Mouse (Mus musculus): ENCODE results near the gene Dgkk. TPM values are rescaled to one million over a fixed set of nuclear protein-coding genes. Genes with fewer than 3 reads are reported as not detected.

Gene Dgkk
- polyA plus RNA-seq (2021; fragmentation: Nextera tagmentation), result 0.03 and 0.10 TPM in 2 replicates
- long read RNA-seq, experiment 1, result 0 reads
- long read RNA-seq, experiment 2, partial matches to known transcripts, result 0 of 1 reads
- long read RNA-seq, experiment 2, other reads (novel, unspliced or antisense), result 1 of 1 reads

GRCm38 (mm10) chrX:6779006-6779405, at the start of gene Dgkk:
Gene Dgkk, plus strand, starts transcription at chrX:6779306.

